Mouse (Mus musculus): ENCODE data around the gene Ccnt1.

The Ccnt1 gene

DNA sequence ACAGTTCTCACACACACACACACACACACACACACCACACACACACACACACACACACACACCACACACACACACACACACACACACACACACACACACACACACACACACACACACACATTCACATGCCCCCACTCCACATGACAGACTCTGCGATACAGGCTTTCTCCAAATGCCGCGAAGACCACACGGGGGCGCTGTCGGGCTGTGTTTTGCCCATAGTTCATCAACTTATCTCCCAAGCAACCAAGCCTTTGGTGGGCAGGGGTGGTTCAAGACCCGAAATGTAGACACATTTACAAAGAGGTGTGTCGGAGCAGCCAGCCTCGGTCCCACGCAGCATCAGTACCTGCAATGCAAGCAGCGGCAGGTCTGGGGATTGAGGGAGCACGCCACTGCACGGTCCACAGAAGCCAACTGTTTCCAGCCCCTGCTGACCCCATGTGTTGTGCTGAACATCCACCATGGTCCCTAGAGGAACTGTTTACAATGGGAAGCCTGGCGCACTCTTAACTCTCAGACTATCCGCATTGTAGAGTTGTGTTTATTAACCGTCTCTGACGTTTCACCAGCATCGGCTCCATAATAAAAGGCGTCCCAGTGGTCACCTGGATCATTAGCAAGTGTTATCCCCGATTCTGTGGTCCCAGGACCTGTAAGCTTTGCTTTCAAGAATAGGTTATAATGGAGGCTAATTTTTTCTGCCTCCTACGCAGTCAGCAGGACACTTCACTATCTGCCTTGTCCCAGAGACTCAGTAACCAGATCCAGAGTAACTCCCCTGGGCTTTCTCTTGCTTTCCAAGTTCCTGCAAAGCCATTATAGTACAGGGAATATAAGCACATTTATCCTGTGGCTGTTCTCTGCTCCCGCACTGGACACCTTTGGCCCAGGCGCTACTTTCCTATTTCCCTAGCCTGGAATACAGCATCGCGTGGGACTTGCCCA, 60.0 kb downstream of the Ccnt1 start:
- peak; percentile 92 for DNase-seq (ENCODE audit: low spot score)

DNA sequence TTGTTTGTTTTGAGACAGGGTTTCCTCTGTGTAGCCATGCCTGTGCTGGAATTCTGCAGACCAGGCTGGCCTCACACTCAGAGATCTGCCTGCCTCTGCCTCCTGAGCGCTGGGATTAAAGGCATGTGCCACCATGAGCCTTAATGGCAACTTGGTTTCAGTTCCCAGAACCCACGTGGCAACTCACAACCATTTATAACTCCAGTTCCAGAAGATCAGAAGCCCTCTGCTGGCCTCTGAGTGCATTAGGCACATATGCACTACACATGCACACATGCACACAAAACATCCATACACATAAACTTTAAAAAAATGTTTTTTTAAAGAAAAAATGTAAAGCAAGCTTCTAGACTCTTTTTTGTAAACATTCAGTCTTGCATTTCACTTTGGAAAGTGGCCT, 61.3 kb downstream of the Ccnt1 start:
- DNase-seq (ENCODE audit: low spot score), result no peak

DNA sequence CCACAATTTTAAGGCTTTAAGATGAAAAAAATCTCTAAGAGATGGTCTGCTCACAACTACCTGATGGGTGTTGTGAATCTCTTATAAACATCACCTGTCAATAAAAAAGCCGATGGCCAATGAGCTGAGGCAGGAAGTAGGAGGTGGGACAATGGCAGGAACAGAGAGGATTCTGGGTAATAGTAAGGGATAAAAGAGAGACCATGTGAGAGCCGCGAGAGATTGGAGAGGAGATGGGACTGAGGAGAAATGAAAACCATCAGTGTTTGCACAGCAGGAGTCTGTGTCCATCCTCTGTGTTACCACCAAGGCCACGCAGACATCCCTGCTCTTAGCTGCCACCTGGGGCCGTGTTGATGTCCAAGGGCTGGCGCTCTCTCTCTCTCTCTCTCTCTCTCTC, 63.4 kb downstream of the Ccnt1 start:
- no peak for DNase-seq (ENCODE audit: low spot score)

DNA sequence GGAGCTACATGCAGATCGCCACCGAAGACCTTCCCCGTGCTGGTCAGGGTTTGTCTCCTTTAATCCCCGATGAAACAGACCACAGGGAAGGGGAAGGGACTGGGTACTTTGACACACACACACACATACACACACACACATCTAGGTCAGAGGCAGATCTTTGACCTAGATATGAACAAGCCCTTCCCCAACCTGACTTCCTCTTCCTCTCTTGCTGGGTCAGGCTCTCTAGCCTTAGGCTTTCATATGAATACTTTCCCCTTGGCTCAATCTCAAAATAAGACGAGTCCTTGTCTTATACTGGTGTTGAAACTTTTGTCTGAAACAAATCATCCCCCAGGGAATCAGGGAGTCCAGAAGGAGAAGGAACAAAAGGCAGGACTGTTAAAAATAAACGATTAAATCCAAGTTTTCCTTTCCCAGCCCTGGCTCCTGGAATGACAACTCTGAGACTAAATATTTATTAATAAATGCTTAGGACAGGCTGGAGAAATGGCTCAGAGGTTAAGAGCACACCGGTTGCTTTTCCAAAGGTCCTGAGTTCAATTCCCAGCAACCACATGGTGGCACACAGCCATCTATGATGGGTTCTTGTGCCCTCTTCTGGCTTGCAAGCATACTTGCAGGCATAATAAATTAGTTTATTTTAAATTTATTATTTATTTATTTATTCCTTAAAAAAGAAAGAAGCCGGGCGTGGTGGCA, 64.3 kb downstream of the Ccnt1 start:
- DNase-seq (ENCODE audit: low spot score), result no peak

DNA sequence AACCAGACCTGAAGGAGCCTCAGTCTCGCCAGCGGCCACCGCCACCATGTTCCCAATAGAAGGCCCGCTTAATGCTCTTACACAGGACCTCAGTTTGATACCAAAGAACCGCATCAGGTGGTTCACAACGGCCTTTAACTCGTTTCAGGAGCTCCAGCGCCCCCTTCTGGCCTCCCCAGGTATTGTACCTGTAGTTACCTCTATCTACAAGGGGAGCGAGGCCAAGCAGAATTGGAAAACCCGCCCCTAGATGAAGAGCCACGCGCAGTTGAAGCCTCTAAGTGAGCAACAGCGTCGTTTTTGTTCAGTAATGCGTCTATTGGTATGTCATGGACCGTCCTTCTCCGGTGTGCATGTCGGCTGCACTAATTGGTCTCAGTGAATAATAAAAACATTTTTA, 66.2 kb downstream of the Ccnt1 start:
- peak; percentile 85 for DNase-seq (ENCODE audit: low spot score)

DNA sequence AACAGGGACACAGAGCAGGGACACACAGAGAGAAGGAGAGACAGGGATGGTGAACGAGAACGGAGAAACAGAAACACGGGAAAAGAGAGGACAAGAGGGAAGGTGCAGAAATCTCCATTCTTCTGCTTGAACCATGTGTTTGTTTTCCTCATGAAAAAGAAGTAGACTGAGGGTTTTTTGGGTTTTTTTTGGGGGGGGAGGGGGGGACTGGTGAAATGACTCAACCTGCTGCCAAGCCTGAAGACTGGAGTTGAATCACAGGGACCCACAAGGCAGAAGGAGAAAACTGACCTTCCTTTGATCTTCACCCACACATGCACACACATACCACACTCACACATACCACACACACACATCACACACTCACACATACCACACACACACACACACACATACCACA, 67.4 kb downstream of the Ccnt1 start:
- no peak for DNase-seq (ENCODE audit: low spot score)

DNA sequence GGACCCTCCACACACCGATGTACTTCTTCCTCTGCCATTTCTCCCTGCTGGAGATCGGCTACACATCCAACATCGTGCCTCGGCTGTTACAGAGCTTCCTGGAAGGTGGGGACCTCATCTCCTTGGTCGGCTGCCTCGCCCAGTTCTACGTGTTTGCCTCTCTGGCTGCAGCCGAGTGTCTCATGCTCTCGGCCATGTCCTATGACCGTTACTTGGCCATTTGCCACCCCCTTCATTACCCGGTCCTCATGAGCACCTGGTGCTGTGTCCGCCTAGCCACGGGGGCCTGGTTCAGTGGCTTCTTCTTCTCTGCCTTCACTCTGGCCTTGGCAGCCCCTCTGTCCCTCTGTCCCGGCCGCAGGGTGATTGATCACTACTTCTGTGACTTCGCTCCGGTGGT, 73.1 kb downstream of the Ccnt1 start:
- no peak for DNase-seq (ENCODE audit: low spot score)

DNA sequence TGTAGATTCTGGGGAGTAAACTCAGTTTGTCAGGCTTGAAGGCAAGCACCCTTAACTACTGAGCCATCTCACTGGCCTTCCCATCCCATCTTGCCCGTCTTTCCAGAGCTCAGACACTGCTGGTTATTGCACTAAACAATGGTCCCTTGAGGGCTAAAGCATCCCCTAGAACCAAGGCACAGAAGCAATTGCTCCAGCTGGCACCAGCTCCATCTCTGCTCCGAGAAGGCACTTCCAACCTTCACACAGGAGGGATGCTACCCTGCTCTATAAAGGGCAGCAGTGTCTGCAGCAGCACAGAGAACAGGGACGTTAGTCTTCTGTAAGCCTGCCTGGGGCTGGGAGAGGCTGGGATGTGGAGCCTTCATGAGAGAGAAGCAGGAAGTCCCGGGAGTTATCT, 78.6 kb downstream of the Ccnt1 start, which contains the start of gene Olfr279:
Olfr279 (plus strand) TSS at position 301 of the 400 bp plus-strand sequence.
- no peak for DNase-seq (ENCODE audit: low spot score)

DNA sequence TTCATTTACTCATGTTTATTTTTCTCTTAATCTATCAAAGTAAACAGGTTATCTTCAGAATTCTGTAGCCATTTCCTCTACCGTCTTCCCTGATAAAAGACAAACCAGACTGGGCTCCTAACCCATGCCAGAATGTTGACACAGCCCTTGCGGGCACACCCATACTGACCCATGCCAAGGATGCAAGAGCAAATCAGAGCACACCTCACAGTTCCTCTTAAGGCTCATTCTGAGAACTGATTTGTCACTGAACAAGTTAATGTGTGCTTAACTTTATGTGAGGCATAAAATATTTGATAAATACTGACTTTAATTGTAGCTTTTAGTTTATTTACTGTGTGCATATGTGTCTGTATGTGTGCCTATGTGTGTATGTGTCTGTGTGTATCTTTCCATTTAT, 79.4 kb downstream of the Ccnt1 start:
- no peak for DNase-seq (ENCODE audit: low spot score)

Measured in embryo, embryonic 10.5 days (tissue).